Mouse (Mus musculus) kidney, adult 18-20 months (tissue): ENCODE results near the gene Fxyd7.

Experiments
- DNase-seq: peaks from one replicate; pipeline ENCODE4 v3.0.0; 2021

Fxyd7 gene

GRCm38 (mm10) chr7:31051321-31052021 lies at the start of gene Fxyd7:
Gene Fxyd7 (minus strand): TSS chr7:31051467.
- DNase-seq: no peak

GRCm38 (mm10) chr7:31100786-31101185 lies 49.5 kb upstream of the Fxyd7 start:
- DNase-seq: no peak

- DNase-seq: no peak
These were observed 48.3 kb upstream of the Fxyd7 start for GRCm38 (mm10) chr7:31099612-31099982.

GRCm38 (mm10) chr7:31098697-31099611 lies 47.7 kb upstream of the Fxyd7 start:
- DNase-seq: peak; percentile 49

- DNase-seq: peak; percentile 90
These were observed 46.4 kb upstream of the Fxyd7 start for GRCm38 (mm10) chr7:31097583-31098248.

- no peak for DNase-seq
These were observed 45.8 kb upstream of the Fxyd7 start for GRCm38 (mm10) chr7:31096892-31097564.

- no peak for DNase-seq
These were observed 43.7 kb upstream of the Fxyd7 start for GRCm38 (mm10) chr7:31094774-31095501.

- no peak for DNase-seq
These were observed 38.5 kb upstream of the Fxyd7 start for GRCm38 (mm10) chr7:31089721-31090120.

- DNase-seq: no peak
These were observed 36.9 kb upstream of the Fxyd7 start for GRCm38 (mm10) chr7:31088206-31088605.

- no peak for DNase-seq
These were observed 36.0 kb upstream of the Fxyd7 start for GRCm38 (mm10) chr7:31087262-31087661.

GRCm38 (mm10) chr7:31086175-31086755 lies 35.0 kb upstream of the Fxyd7 start:
- DNase-seq: no peak

GRCm38 (mm10) chr7:31085171-31085570 lies 33.9 kb upstream of the Fxyd7 start:
- DNase-seq: peak; percentile 30

- no peak for DNase-seq
These were observed 32.9 kb upstream of the Fxyd7 start for GRCm38 (mm10) chr7:31084140-31084539.

GRCm38 (mm10) chr7:31082831-31083588 lies 31.7 kb upstream of the Fxyd7 start:
- DNase-seq: peak; percentile 35

GRCm38 (mm10) chr7:31082106-31082505 lies 30.8 kb upstream of the Fxyd7 start:
- no peak for DNase-seq

- no peak for DNase-seq
These were observed 29.8 kb upstream of the Fxyd7 start for GRCm38 (mm10) chr7:31081106-31081505.

GRCm38 (mm10) chr7:31080611-31081010 lies 29.3 kb upstream of the Fxyd7 start:
- DNase-seq: no peak

GRCm38 (mm10) chr7:31079670-31080069 lies 28.4 kb upstream of the Fxyd7 start:
- no peak for DNase-seq

GRCm38 (mm10) chr7:31077885-31078445 lies 26.7 kb upstream of the Fxyd7 start:
- DNase-seq: no peak

GRCm38 (mm10) chr7:31077470-31077869 lies 26.2 kb upstream of the Fxyd7 start:
- no peak for DNase-seq

- no peak for DNase-seq
These were observed 25.2 kb upstream of the Fxyd7 start, which contains the start of gene Fxyd3 for GRCm38 (mm10) chr7:31076492-31076891. Gene Fxyd3 (minus strand): TSS chr7:31076704.
